Mouse (Mus musculus) lung, postnatal 36 days (tissue): Measurements from ENCODE around the gene Zfp641.

Experiments used
- DNase-seq: peaks from one replicate; pipeline ENCODE4 v3.0.0; 2022; ENCODE audit warnings: mixed read lengths

Zfp641 gene

DNA sequence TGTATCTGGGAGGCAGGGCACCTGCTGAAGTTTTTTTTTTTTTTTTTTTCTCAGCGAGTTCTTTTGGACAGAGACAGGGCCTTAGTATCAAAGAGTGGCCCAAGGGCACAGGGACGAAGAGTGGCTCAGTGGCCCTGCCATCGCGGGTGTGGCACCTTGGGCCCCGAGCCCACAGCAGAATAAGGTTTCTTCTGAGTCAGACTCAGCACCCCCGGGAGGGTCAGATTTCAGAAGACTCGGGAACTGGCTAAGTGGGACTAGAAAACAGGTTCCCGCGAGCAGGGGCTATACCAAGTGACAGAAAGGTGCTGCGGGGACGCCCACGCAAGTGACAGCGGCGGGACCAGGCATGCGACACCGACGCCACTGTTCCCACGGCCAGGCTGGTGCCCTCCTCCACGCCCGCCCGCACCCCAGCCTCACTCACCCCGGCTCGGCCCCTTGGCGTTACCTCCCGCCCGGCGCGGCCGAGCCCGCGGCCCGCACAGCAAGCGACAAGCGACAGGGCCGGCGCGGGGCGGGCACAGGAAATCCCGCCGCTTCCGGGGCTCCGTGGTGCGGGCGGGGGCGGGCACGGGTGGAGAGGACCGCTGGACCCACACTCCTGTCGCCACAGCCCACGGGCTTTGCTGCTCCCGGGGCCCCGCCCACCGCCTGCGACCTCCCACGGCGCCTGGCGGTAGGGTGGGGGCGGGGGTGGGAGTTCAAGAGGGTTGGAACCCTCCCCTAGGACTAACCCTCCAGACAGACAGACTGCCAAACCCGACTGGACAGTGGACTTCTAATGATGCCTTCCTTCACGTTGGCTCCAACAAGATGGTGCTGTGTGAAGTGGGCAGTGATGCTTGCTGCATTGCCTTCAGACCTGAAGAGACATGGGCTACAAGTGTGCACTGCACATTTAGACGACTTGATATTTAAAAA is at the start of gene Zfp641:
TSS of gene Zfp641 (minus strand) at position 534 of the 924 bp plus-strand sequence.
- DNase-seq, result peak; percentile 55

DNA sequence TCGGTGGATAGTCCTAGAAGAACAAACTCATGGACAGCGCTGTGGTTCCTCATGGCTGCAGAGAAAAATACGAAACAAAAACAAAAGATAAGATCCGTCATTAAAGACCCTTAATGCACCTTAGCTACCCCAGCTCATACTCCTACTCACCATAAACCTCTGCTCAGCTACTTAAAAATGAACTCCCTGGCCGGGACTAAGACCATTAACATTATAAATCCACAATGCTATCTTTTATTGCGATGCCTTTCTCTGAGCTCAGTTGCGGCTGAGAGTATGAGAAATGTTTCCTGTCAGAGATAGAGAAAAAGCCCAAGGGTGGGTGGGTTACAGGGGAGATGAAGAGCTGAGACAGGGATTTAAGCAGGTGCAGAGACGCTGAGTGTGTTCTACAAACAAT is 44.9 kb upstream of the Zfp641 start, which contains the start of gene Olfr284:
TSS of gene Olfr284 (minus strand) at position 101 of the 400 bp plus-strand sequence.
- DNase-seq, result no peak

DNA sequence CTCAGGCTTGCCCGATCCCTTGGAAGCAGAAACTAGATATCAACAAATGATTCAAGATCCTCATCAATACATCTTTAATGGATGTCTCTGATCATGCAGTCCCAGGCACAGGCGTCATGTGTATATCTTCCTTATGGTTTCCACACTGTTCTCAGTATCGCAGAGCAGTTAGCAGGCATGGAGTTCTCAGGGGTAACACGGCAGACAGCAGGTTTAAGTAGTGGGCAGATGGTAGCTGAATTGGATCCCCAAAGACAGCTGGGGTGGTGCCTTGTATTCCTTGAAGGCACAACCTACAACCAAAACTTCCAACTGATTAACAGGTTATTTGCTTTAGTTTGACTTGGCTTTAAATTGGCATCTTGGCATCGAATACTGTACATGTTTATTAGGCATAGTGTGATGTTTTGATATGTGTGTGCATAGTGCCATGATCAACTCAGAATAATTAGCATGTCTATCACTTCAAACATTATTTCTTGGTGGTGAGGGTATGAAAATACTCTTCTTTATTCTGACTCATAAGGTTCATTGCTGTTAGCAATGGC is 21.3 kb upstream of the Zfp641 start, which contains the start of gene Olfr285:
TSS of gene Olfr285 (minus strand) at position 177 of the 548 bp plus-strand sequence.
- DNase-seq, result no peak

DNA sequence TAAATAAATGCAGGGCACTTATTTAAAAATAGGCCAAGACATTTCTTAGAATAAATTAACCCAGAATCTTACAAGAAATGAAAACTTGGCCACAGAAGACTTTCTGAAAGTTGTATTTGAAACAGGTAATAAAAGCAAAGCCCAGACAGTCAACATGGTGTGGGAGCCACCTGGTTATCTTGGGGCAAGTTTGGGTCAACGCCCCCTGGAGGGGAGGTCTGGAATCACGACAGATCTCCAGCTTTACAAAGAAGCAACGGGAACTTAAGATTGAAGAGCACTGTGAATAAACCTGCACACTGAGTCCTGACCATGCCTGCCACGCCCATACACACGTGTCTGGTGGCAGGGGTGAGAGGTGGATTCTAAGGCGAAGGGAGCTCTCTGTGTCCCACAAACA is 19.7 kb upstream of the Zfp641 start:
- DNase-seq, result peak; percentile 5

DNA sequence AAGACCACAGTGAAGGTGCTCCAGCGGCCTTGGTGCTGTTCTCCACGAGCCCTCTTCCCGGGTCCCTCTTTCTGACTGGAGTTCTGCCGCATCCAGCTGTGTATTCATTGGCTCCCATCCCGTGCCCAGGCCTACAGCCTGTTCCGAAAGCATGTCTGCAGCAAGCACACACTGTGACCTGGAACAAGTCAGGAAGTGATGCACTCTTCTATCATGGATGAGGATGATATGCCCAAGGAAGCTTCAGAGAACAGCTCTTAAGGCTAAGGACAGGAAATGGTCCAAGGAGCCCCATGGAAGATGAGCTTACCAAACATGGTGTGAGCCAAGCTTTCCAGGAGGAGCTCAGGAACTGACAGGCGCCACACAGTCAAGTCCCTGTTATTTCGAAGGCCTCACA is 2.3 kb downstream of the Zfp641 start:
- DNase-seq, result peak; percentile 64

DNA sequence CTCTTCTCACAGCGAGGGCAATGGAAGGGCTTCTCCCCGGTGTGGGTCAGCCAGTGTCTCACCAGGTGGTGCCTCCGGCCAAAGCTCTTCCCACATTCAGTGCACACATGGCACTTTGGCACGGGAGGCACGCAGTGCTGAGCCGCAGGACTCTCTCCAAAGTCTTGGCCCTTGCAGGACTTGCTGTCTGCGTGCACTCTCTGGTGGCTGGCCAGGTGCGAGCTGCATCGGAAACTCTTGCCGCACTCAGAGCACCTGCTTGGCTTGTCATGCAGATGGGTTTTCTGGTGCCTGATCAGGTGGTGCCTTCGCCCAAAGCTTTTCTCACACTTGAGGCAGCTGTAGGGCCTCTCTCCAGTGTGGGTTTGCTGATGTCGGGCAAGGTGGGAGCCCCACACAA is 7.4 kb downstream of the Zfp641 start:
- no peak for DNase-seq

DNA sequence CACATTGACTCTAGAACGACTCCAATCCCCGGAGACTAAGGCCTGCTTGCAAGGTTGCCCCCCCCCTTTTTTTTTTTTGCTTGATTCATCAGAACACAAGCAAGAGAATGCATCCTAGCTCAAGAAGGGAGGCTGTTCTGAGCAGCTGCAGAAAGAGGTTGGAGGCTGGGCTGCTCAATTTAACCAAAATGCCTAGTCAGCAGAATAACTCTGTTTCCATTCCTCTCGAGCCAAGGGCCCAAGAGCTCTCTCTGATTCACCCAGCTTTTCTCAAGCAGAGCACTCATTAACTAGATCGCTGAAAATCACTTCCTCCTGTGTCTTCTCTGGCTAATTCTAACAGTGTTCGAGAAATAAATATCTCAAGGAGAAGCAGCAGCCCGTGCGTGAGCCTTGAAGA is 9.5 kb downstream of the Zfp641 start:
- DNase-seq, result no peak

DNA sequence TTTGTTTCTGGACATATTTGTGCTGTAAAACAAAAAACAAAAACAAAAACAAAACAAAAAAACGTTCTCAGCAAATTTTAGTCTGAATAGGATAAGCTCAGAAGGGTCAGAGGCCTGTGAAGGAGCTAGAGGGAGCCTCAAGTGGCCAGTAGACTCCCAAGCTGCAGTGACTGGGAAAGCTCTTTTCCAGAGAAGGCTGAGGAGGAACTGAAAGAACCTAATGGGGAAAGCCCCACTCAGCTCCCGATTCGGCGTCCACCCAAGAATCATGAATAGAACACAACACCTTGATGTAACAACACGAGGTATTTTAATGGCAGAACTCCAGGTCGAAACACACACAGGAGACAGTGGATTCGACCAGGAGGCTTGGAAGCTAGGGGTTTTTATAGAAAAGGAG is 38.2 kb downstream of the Zfp641 start:
- no peak for DNase-seq

DNA sequence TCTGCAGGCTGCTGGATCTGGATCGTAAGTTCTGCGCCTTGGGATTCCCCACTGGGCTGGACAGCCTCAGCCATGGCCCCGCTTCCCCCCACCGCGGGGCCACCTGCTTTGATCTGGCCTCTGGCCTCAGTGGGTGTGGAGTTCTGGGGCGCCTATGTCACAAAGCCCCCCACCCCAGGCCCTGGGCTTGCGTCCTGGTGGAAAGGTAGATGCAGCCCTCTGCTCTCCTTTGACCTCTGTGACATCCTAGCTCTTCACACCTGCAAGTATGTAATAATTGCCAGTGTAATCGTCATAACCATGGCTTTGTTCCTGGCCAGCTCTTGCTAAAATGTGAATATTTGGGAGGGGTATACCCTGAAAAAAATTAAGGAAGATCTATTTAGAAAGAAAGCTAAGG is 38.8 kb downstream of the Zfp641 start, which contains the start of gene H1fnt:
TSS of gene H1fnt (minus strand) at position 101 of the 400 bp plus-strand sequence.
- no peak for DNase-seq

DNA sequence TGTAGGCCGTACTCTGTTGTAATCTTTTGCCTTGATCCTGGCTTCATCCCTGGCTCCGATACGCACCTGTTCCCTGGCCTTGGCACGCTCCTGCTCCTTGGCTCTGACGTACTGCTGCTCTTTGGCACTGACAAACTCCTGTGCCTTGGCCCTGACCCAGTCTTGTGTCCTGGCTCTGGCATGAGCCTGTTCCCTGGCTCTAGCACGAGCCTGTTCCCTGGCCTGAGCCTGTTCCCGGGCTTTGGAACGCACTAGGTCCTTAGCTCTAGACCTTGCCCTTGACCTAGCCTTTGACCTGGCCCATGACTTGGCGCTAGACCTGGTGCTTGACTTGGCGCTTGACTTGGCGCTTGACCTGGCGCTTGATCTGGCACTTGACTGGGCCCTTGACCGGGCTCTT is 39.7 kb downstream of the Zfp641 start:
- DNase-seq, result peak; percentile 13
